Mouse (Mus musculus): ENCODE measurements around the gene Drosha.
"Not testable (repeated sequence)": the region's sequence is repeated elsewhere in the genome, so short reads cannot be mapped to it uniquely, and the experiment has no call there.

Gene Drosha

GRCm38 (mm10) chr15:12888312-12888711 is 63.7 kb downstream of the Drosha start:
- no peak for DNase-seq

- DNase-seq = peak; percentile 34
Observed at GRCm38 (mm10) chr15:12889909-12890308, 65.3 kb downstream of the Drosha start.

GRCm38 (mm10) chr15:12895426-12895825 is 70.8 kb downstream of the Drosha start:
- DNase-seq = peak; percentile 56

GRCm38 (mm10) chr15:12896022-12897009 is 71.7 kb downstream of the Drosha start:
- DNase-seq = no peak

- no peak for DNase-seq
Observed at GRCm38 (mm10) chr15:12897831-12898230, 73.2 kb downstream of the Drosha start.

- no peak for DNase-seq
Observed at GRCm38 (mm10) chr15:12900428-12901196, 76.0 kb downstream of the Drosha start.

- DNase-seq = no peak
Observed at GRCm38 (mm10) chr15:12901197-12901570, 76.6 kb downstream of the Drosha start.

- DNase-seq = peak; percentile 34
Observed at GRCm38 (mm10) chr15:12904442-12904841, 79.8 kb downstream of the Drosha start.

GRCm38 (mm10) chr15:12907962-12908719 is 83.5 kb downstream of the Drosha start:
- no peak for DNase-seq

GRCm38 (mm10) chr15:12908720-12909028 is 84.1 kb downstream of the Drosha start:
- no peak for DNase-seq

- no peak for DNase-seq
Observed at GRCm38 (mm10) chr15:12909171-12909570, 84.6 kb downstream of the Drosha start.

GRCm38 (mm10) chr15:12911082-12911481 is 86.5 kb downstream of the Drosha start:
- DNase-seq = no peak

- no peak for DNase-seq
Observed at GRCm38 (mm10) chr15:12916314-12916815, 91.8 kb downstream of the Drosha start.

- not testable (repeated sequence) for DNase-seq
Observed at GRCm38 (mm10) chr15:12919326-12919966, 94.8 kb downstream of the Drosha start.

GRCm38 (mm10) chr15:12919967-12920870 is 95.6 kb downstream of the Drosha start:
- no peak for DNase-seq

GRCm38 (mm10) chr15:12921901-12922300 is 97.3 kb downstream of the Drosha start:
- no peak for DNase-seq

GRCm38 (mm10) chr15:12923826-12924225 is 99.2 kb downstream of the Drosha start:
- DNase-seq = no peak

- no peak for DNase-seq
Observed at GRCm38 (mm10) chr15:12931481-12931880, 106.9 kb downstream of the Drosha start.

GRCm38 (mm10) chr15:12936217-12936732 is 111.7 kb downstream of the Drosha start:
- no peak for DNase-seq

GRCm38 (mm10) chr15:12937326-12937725 is 112.7 kb downstream of the Drosha start:
- DNase-seq = not testable (repeated sequence)

GRCm38 (mm10) chr15:12941106-12941505 is 116.5 kb downstream of the Drosha start:
- DNase-seq = no peak
